Mouse (Mus musculus) C2C12 (cell line): ENCODE results near the gene Ccser2.

Experiments
- CTCF ChIP-seq: IDR thresholded peaks from one replicate; pipeline ENCODE4 v1.5.1; 2011; ENCODE audit not compliant: control insufficient read depth, insufficient read depth, insufficient read length
- FOSL1 ChIP-seq: IDR thresholded peaks from one replicate; pipeline ENCODE4 v1.8.0; 2011; ENCODE audit warnings: mild to moderate bottlenecking, low read length; ENCODE audit not compliant: poor library complexity, insufficient read depth, severe bottlenecking
- MAX ChIP-seq: IDR thresholded peaks from one replicate; pipeline ENCODE4 v1.6.1; 2011; ENCODE audit warnings: mild to moderate bottlenecking, control low read depth
- MYOD1 ChIP-seq: IDR thresholded peaks from one replicate; pipeline ENCODE4 v1.6.1; 2011; ENCODE audit warnings: low read depth; ENCODE audit not compliant: control insufficient read depth, insufficient read length
- MYOG ChIP-seq: IDR thresholded peaks from one replicate; pipeline ENCODE4 v1.6.1; 2011; ENCODE audit not compliant: control insufficient read depth, insufficient read length; ENCODE audit errors: extremely low read depth
- USF1 ChIP-seq: IDR thresholded peaks from one replicate; pipeline ENCODE4 v1.6.1; 2011; ENCODE audit warnings: low read depth, mild to moderate bottlenecking, control low read depth, moderate library complexity

GRCm38 (mm10) chr14:36968628-36969147 is at the start of gene Ccser2:
- no peak for TF ChIP-seq CTCF
- TF ChIP-seq MYOD1, result no peak
- TF ChIP-seq USF1, result no peak
- peak; percentile 15 for TF ChIP-seq MAX
- no peak for TF ChIP-seq FOSL1
- TF ChIP-seq MYOG, result no peak
